Mouse (Mus musculus) liver, embryonic 14.5 days (tissue): ENCODE results near the gene Hnf1a.

Experiments used
- CTCF ChIP-seq: IDR thresholded peaks from 2 replicates; pipeline ENCODE4 v1.5.1; 2016; ENCODE audit warnings: antibody characterized with exemption, low read depth, control low read depth
- EP300 ChIP-seq: IDR thresholded peaks from 2 replicates; pipeline ENCODE4 v1.6.1; 2016; ENCODE audit warnings: antibody characterized with exemption, low read depth

DNA sequence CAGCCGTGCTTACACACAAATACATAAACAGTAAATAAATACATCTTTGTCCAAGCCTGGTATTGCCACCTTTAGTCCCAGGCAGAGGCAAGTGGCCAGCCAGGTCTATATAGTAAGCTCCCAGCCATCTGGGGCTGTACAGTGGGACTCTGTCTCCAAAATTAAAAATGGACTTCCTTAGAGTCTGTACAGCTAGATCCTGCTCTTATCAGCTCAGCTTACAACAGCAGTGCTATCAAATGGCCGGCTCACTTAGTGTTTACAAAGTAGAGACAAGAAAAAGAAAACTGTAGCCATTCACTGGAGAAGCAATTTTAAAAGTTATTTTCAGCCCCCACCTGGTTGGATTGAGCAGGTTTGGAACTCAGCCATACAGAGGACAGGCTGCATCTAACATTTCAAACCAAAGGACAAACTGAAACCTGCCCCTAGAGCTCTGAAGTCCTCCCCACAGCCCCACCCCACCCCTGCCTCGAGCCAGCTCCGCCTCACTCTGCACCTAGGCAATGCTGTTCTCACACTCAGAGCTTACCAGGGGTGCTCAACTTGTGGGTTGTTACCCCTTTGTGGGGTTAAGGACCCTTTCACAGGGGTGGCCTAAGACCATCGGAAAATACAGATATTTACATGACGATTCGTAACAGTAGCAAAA is 6.5 kb downstream of the Hnf1a start:
- TF ChIP-seq EP300 (no peak), CTCF (no peak)
